Mouse (Mus musculus) hindbrain, embryonic 11.5 days (tissue): ENCODE data around the gene Casz1. TPM values are rescaled to one million over a fixed set of nuclear protein-coding genes. Genes with fewer than 3 reads are reported as not detected.

Experiments used
- ATAC-seq: fragments of 200-750 bp; cut with Nextera tagmentation; 2 replicates; pipeline ENCODE4 v1.8.0; 2017; ENCODE audit warnings: mild to moderate bottlenecking, moderate TSS enrichment, moderate library complexity; ENCODE audit not compliant: low FRiP score
- DNase-seq: peaks from one replicate; pipeline ENCODE4 v3.0.0-alpha.2; 2015; ENCODE audit warnings: low spot score
- H3K27ac ChIP-seq: fragments of 300-500 bp; sonication (generic); 2 replicates; pipeline ENCODE4 v1.5.1; 2014; ENCODE audit warnings: mild to moderate bottlenecking, low read depth, low read length
- H3K27me3 ChIP-seq: fragments of 300-500 bp; sonication (generic); 2 replicates; pipeline ENCODE4 v1.6.1; 2014; ENCODE audit warnings: mild to moderate bottlenecking, low read length, moderate library complexity, mixed read lengths; ENCODE audit not compliant: control insufficient read depth, insufficient read depth
- H3K36me3 ChIP-seq: fragments of 300-500 bp; sonication (generic); 2 replicates; pipeline ENCODE4 v1.6.1; 2014; ENCODE audit warnings: mild to moderate bottlenecking, low read length, moderate library complexity, mixed read lengths; ENCODE audit not compliant: control insufficient read depth, insufficient read depth
- H3K4me1 ChIP-seq: fragments of 300-500 bp; sonication (generic); replicated peaks from 2 replicates; pipeline ENCODE4 v1.6.1; 2014; ENCODE audit warnings: low read length, mixed read lengths; ENCODE audit not compliant: control insufficient read depth, insufficient read depth
- H3K4me2 ChIP-seq: fragments of 300-500 bp; sonication (generic); replicated peaks from 2 replicates; pipeline ENCODE4 v1.6.1; 2014; ENCODE audit warnings: mild to moderate bottlenecking, low read depth, low read length
- H3K4me3 ChIP-seq: fragments of 300-500 bp; sonication (generic); 2 replicates; pipeline ENCODE4 v1.5.1; 2014; ENCODE audit warnings: low read depth, low read length
- H3K9ac ChIP-seq: fragments of 300-500 bp; sonication (generic); 2 replicates; pipeline ENCODE4 v1.6.1; 2014; ENCODE audit warnings: low read depth, low read length
- H3K9me3 ChIP-seq: fragments of 300-500 bp; sonication (generic); 2 replicates; pipeline ENCODE4 v1.6.1; 2016; ENCODE audit warnings: low read length; ENCODE audit not compliant: control insufficient read depth
- WGBS: fragments of 180-500 bp; shearing (Covaris S2); extraction: QIAGEN DNeasy Blood & Tissue Kit; methylation state at CpG from one replicate; pipeline ENCODE4 v1.1.7; 2014; 5-methylcytosine and 5-hydroxymethylcytosine counted together
- polyA plus RNA-seq: library from polyadenylated mRNA; unstranded; fragments of >200 nt; fragmentation: Nextera tagmentation; extraction: Ambion mirVana; gene quantifications from 2 replicates; pipeline ENCODE4 v1.2.1, GENCODE M21; 2014

Gene Casz1
- polyA plus RNA-seq, 1 experiment from 2014 or later: 7.8 TPM

GRCm38 (mm10) chr4:148928876-148929275 lies 124.6 kb downstream of the Casz1 start:
- no peak for ATAC-seq
- Histone ChIP-seq H3K36me3 (no peaks in the 10 kb centered on the region), H3K4me1 (peaks cover 29% of the 10 kb centered on the region), H3K9ac (no peak overlapping the region), H3K27ac (no peak overlapping the region), H3K9me3 (no peaks in the 10 kb centered on the region), H3K27me3 (peaks cover 16% of the 10 kb centered on the region), H3K4me2 (no peak overlapping the region), H3K4me3 (no peak overlapping the region)
- no peak for DNase-seq
- 96% methylated on average over 16 of the region's 16 CpGs for WGBS

GRCm38 (mm10) chr4:148930721-148931229 lies 126.5 kb downstream of the Casz1 start:
- Histone ChIP-seq H3K4me2 (no peak overlapping the region), H3K27ac (no peak overlapping the region), H3K9me3 (no peaks in the 10 kb centered on the region), H3K9ac (no peak overlapping the region), H3K4me3 (no peak overlapping the region), H3K4me1 (peaks cover 29% of the 10 kb centered on the region), H3K36me3 (no peaks in the 10 kb centered on the region), H3K27me3 (peaks cover 8% of the 10 kb centered on the region)
- DNase-seq: peak; percentile 2
- ATAC-seq: no peak
- WGBS: 69% methylated on average over 9 of the region's 9 CpGs

GRCm38 (mm10) chr4:148933109-148933508 lies 128.9 kb downstream of the Casz1 start:
- H3K36me3 ChIP-seq: no peaks in the 10 kb centered on the region
- no peak overlapping the region for H3K4me2 ChIP-seq
- no peak overlapping the region for H3K9ac ChIP-seq
- H3K27me3 ChIP-seq: peaks cover 3% of the 10 kb centered on the region
- ATAC-seq (no peak), DNase-seq (no peak)
- H3K4me3 ChIP-seq: no peak overlapping the region
- H3K27ac ChIP-seq: no peak overlapping the region
- 88% methylated on average over 13 of the region's 13 CpGs for WGBS
- no peaks in the 10 kb centered on the region for H3K9me3 ChIP-seq
- peaks cover 17% of the 10 kb centered on the region for H3K4me1 ChIP-seq

GRCm38 (mm10) chr4:148935211-148935610 lies 131.0 kb downstream of the Casz1 start:
- Histone ChIP-seq H3K4me3 (no peak overlapping the region), H3K9me3 (no peaks in the 10 kb centered on the region), H3K27ac (peak overlapping the region; percentile 63; the same call in 1 of the 2 replicates), H3K4me1 (peaks cover 16% of the 10 kb centered on the region), H3K9ac (no peak overlapping the region; the same call in 1 of the 2 replicates), H3K4me2 (no peak overlapping the region), H3K36me3 (no peaks in the 10 kb centered on the region), H3K27me3 (peaks cover 6% of the 10 kb centered on the region)
- 39% methylated on average over 13 of the region's 13 CpGs for WGBS
- DNase-seq (peak; percentile 45), ATAC-seq (peak; percentile 61)

- Histone ChIP-seq H3K4me3 (no peak overlapping the region), H3K9me3 (no peaks in the 10 kb centered on the region), H3K4me2 (no peak overlapping the region), H3K4me1 (peaks cover 20% of the 10 kb centered on the region), H3K27ac (no peak overlapping the region), H3K27me3 (peaks cover 6% of the 10 kb centered on the region), H3K36me3 (no peaks in the 10 kb centered on the region), H3K9ac (no peak overlapping the region)
- WGBS: 89% methylated on average over 12 of the region's 12 CpGs
- ATAC-seq (no peak), DNase-seq (no peak)
These were observed 131.9 kb downstream of the Casz1 start for GRCm38 (mm10) chr4:148936111-148936510.

- H3K4me1 ChIP-seq: peaks cover 25% of the 10 kb centered on the region
- no peak overlapping the region for H3K4me3 ChIP-seq
- no peak overlapping the region for H3K4me2 ChIP-seq
- H3K9ac ChIP-seq: no peak overlapping the region
- peaks cover 6% of the 10 kb centered on the region for H3K27me3 ChIP-seq
- H3K36me3 ChIP-seq: no peaks in the 10 kb centered on the region
- DNase-seq (no peak), ATAC-seq (no peak)
- WGBS: 90% methylated on average over 12 of the region's 12 CpGs
- no peaks in the 10 kb centered on the region for H3K9me3 ChIP-seq
- H3K27ac ChIP-seq: no peak overlapping the region
These were observed 132.5 kb downstream of the Casz1 start for GRCm38 (mm10) chr4:148936727-148937126.

- no peak overlapping the region for H3K27ac ChIP-seq
- DNase-seq: no peak
- H3K27me3 ChIP-seq: peaks cover 12% of the 10 kb centered on the region
These were observed 134.3 kb downstream of the Casz1 start for GRCm38 (mm10) chr4:148938546-148938945.

GRCm38 (mm10) chr4:148940674-148941211 lies 136.5 kb downstream of the Casz1 start:
- Histone ChIP-seq H3K27ac (peak overlapping the region; percentile 74), H3K4me1 (peaks cover 16% of the 10 kb centered on the region), H3K36me3 (no peaks in the 10 kb centered on the region), H3K4me3 (no peak overlapping the region), H3K9me3 (no peaks in the 10 kb centered on the region), H3K27me3 (peaks cover 12% of the 10 kb centered on the region), H3K4me2 (peak overlapping the region; percentile 17; the same call in 1 of the 2 replicates), H3K9ac (no peak overlapping the region)
- DNase-seq (peak; percentile 84), ATAC-seq (peak; percentile 92)
- WGBS: 9% methylated on average over 25 of the region's 25 CpGs

More at GRCm38 (mm10) chr4:148938546-148938945, 134.3 kb downstream of the Casz1 start:
- Histone ChIP-seq H3K36me3 (no peaks in the 10 kb centered on the region), H3K4me2 (no peak overlapping the region), H3K9ac (no peak overlapping the region), H3K4me1 (peaks cover 25% of the 10 kb centered on the region), H3K9me3 (no peaks in the 10 kb centered on the region), H3K4me3 (no peak overlapping the region)
- 84% methylated on average over 26 of the region's 26 CpGs for WGBS
- no peak for ATAC-seq

GRCm38 (mm10) chr4:148941321-148941720 lies 137.1 kb downstream of the Casz1 start:
- H3K4me3 ChIP-seq: no peak overlapping the region
- 44% methylated on average over 11 of the region's 11 CpGs for WGBS
- H3K9me3 ChIP-seq: no peaks in the 10 kb centered on the region
- DNase-seq (no peak), ATAC-seq (no peak)
- peaks cover 12% of the 10 kb centered on the region for H3K27me3 ChIP-seq
- H3K4me2 ChIP-seq: no peak overlapping the region
- H3K36me3 ChIP-seq: no peaks in the 10 kb centered on the region
- H3K9ac ChIP-seq: peak overlapping the region; percentile 41; the same call in 1 of the 2 replicates
- peaks cover 16% of the 10 kb centered on the region for H3K4me1 ChIP-seq
- H3K27ac ChIP-seq: peak overlapping the region; percentile 74
